ENCODE assay signal across 25 mouse cellular contexts in genomic region chr15:79875261-79875995, GRCm38 (mm10). TPM values are rescaled to one million over a fixed set of nuclear protein-coding genes. Genes with fewer than 3 reads are reported as not detected.
DNase-seq lines count a peak whose midpoint lies in the region; ATAC-seq and TF ChIP-seq lines count a peak whose summit lies in the region.
"Had no signal": no experiment of that assay in that cellular context is flagged by ENCODE, and none has a peak within 500 bp of the region (broad histone marks: within the 10 kb centered on the region; RNA-seq: fewer than 3 reads in every experiment).

No protein-coding gene starts in this region.

- 94% methylated on average over 18 of the region's 18 CpGs for WGBS in forebrain, embryonic 11.5 days
- 77% methylated on average over 18 of the region's 18 CpGs for WGBS in forebrain, postnatal 0 days

- no peak overlapping the region for H3K27ac ChIP-seq in forebrain, embryonic 11.5 days (ENCODE audit: low read depth, low read length)
- no peak overlapping the region for H3K27ac ChIP-seq in forebrain, postnatal 0 days (ENCODE audit: low read depth, low read length)
- H3K27ac ChIP-seq: embryonic facial prominence, embryonic 13.5 days; heart, embryonic 13.5 days; liver, embryonic 12.5 days; midbrain, embryonic 15.5 days had no signal

- ATAC-seq in forebrain, embryonic 11.5 days (replicated peaks; ENCODE audit: low FRiP score): no peak
- ATAC-seq in forebrain, postnatal 0 days: no peak
- ATAC-seq: forebrain, embryonic 16.5 days; hindbrain, embryonic 16.5 days; intestine, postnatal 0 days; liver, embryonic 12.5 days; midbrain, embryonic 15.5 days; Patski had no signal

- H3K27me3 ChIP-seq in forebrain, embryonic 11.5 days (ENCODE audit: control insufficient read depth, insufficient read depth, low read length): no peaks in the 10 kb centered on the region
- no peaks in the 10 kb centered on the region for H3K27me3 ChIP-seq in forebrain, postnatal 0 days (ENCODE audit: insufficient read depth, low read length)
- H3K27me3 ChIP-seq: embryonic facial prominence, embryonic 13.5 days; heart, embryonic 13.5 days; midbrain, embryonic 15.5 days had no signal

- H3K9ac ChIP-seq in forebrain, embryonic 11.5 days (ENCODE audit: low read length): no peak overlapping the region
- H3K9ac ChIP-seq in forebrain, postnatal 0 days: no peak overlapping the region
- H3K9ac ChIP-seq: embryonic facial prominence, embryonic 13.5 days; heart, embryonic 13.5 days; liver, embryonic 12.5 days; midbrain, embryonic 15.5 days had no signal

- peak; percentile 10 for DNase-seq in forebrain, embryonic 11.5 days (ENCODE audit: low spot score)
- DNase-seq in forebrain, postnatal 0 days: no peak
- DNase-seq in urinary bladder, postnatal 14 days (ENCODE audit: low spot score): peak; percentile 54
- no peak for DNase-seq in urinary bladder, adult 2 months (ENCODE audit: low spot score)
- peak; percentile 32 for DNase-seq in adrenal gland, postnatal 10 days
- no peak for DNase-seq in left cerebral cortex, adult 8-10 months (ENCODE audit: low spot score in 2 of 2)
- no peak for DNase-seq in adipocyte (ENCODE audit: low spot score)
- DNase-seq: B cell, adult 2 months; cerebellum, adult 9-11 months; heart, postnatal 4 days; lung, adult 2 months; right cerebral cortex, postnatal 25 days; thymus, postnatal 36 days had no signal

- no peaks in the 10 kb centered on the region for H3K4me1 ChIP-seq in forebrain, embryonic 11.5 days (replicated peaks; ENCODE audit: control insufficient read depth, insufficient read depth, low read length)
- 0 out of 2 replicates have a peak, but pooled peaks cover 2% of the 10 kb centered on the region for H3K4me1 ChIP-seq in forebrain, postnatal 0 days (ENCODE audit: insufficient read depth)
- H3K4me1 ChIP-seq: liver, embryonic 12.5 days had no signal

- no peak overlapping the region for H3K4me3 ChIP-seq in forebrain, embryonic 11.5 days (ENCODE audit: low read depth, low read length)
- H3K4me3 ChIP-seq in forebrain, postnatal 0 days (ENCODE audit: low read depth, low read length): no peak overlapping the region
- H3K4me3 ChIP-seq: embryonic facial prominence, embryonic 13.5 days; heart, embryonic 13.5 days; liver, embryonic 12.5 days; megakaryocyte, embryonic 14.5 days; midbrain, embryonic 15.5 days had no signal

- H3K4me2 ChIP-seq in forebrain, embryonic 11.5 days (ENCODE audit: low read depth, low read length, severe bottlenecking): no peak overlapping the region
- no peak overlapping the region for H3K4me2 ChIP-seq in forebrain, postnatal 0 days (ENCODE audit: low read depth)
- H3K4me2 ChIP-seq: embryonic facial prominence, embryonic 13.5 days; heart, embryonic 13.5 days; liver, embryonic 12.5 days; midbrain, embryonic 15.5 days had no signal

- no peaks in the 10 kb centered on the region for H3K36me3 ChIP-seq in forebrain, embryonic 11.5 days (ENCODE audit: control insufficient read depth, insufficient read depth, low read length)
- H3K36me3 ChIP-seq in forebrain, postnatal 0 days (ENCODE audit: insufficient read depth): no peaks in the 10 kb centered on the region
- H3K36me3 ChIP-seq: embryonic facial prominence, embryonic 13.5 days; heart, embryonic 13.5 days; liver, embryonic 12.5 days; midbrain, embryonic 15.5 days had no signal

- no peak for TF ChIP-seq CTCF in forebrain, postnatal 0 days (IDR thresholded peaks at IDR 0.05; ENCODE audit: low read depth)

- no peaks in the 10 kb centered on the region for H3K9me3 ChIP-seq in forebrain, embryonic 11.5 days (ENCODE audit: control insufficient read depth, low read length)
- H3K9me3 ChIP-seq in forebrain, postnatal 0 days (ENCODE audit: low read length): no peaks in the 10 kb centered on the region
- H3K9me3 ChIP-seq: embryonic facial prominence, embryonic 13.5 days; liver, embryonic 12.5 days; megakaryocyte, embryonic 14.5 days; midbrain, embryonic 15.5 days had no signal

RNA-seq across cellular contexts. Expression of gene Apobec3, which starts 16.0 kb away (rescaled TPM):
- 10.0 and 10.6 TPM in 2 replicates for polyA plus RNA-seq in forebrain, embryonic 11.5 days (2014; fragmentation: Nextera tagmentation; extraction: Ambion mirVana)
- 4.0 and 5.3 TPM in 2 replicates for total RNA-seq in forebrain, postnatal 0 days (2014; rRNA removed)
- 3.1 and 3.6 TPM in 2 replicates for polyA plus RNA-seq in forebrain, postnatal 0 days (2015; fragmentation: Nextera tagmentation; extraction: Ambion mirVana)
- polyA plus RNA-seq in urinary bladder, adult 2 months (2012; rRNA removed): 59.2 and 62.1 TPM in 2 replicates
- 10 to 100 TPM; 16.0 to 30.6 TPM for total RNA-seq in adrenal gland, postnatal 10 days (2021)
- 1 to 10 TPM; 4.3 to 8.1 (median 6.0) TPM for total RNA-seq in left cerebral cortex, adult 8-10 months (2022)

RNA-seq across cellular contexts. Expression of gene Cbx6, which starts 40.9 kb away (rescaled TPM):
- 31.2 and 32.3 TPM in 2 replicates for polyA plus RNA-seq in forebrain, embryonic 11.5 days (2014; fragmentation: Nextera tagmentation; extraction: Ambion mirVana)
- 69.1 and 86.8 TPM in 2 replicates for total RNA-seq in forebrain, postnatal 0 days (2014; rRNA removed)
- polyA plus RNA-seq in forebrain, postnatal 0 days (2015; fragmentation: Nextera tagmentation; extraction: Ambion mirVana): 27.5 and 53.8 TPM in 2 replicates
- polyA plus RNA-seq in urinary bladder, adult 2 months (2012; rRNA removed): 86.2 and 94.3 TPM in 2 replicates
- total RNA-seq in adrenal gland, postnatal 10 days (2021): 10 to 100 TPM; 58.8 to 68.4 TPM
- total RNA-seq in left cerebral cortex, adult 8-10 months (2022): 100 to 1,000 TPM; 293 to 319 (median 310) TPM

RNA-seq across cellular contexts. Expression of gene Npcd, which starts 41.4 kb away (rescaled TPM):
- not detected in 2 replicates for polyA plus RNA-seq in forebrain, embryonic 11.5 days (2014; fragmentation: Nextera tagmentation; extraction: Ambion mirVana)
- total RNA-seq in forebrain, postnatal 0 days (2014; rRNA removed): 9.0 and 18.6 TPM in 2 replicates
- 3.7 and 4.0 TPM in 2 replicates for polyA plus RNA-seq in forebrain, postnatal 0 days (2015; fragmentation: Nextera tagmentation; extraction: Ambion mirVana)
- 0.47 and 0.87 TPM in 2 replicates for polyA plus RNA-seq in urinary bladder, adult 2 months (2012; rRNA removed)
- total RNA-seq in adrenal gland, postnatal 10 days (2021): 1 to 10 TPM; 1.2 to 1.7 TPM
- total RNA-seq in left cerebral cortex, adult 8-10 months (2022): 10 to 100 TPM; 14.8 to 25.9 (median 19.3) TPM
- total RNA-seq: neutrophil, adult 5-6 weeks had no signal
- polyA plus RNA-seq: forebrain, embryonic 16.5 days; heart, embryonic 13.5 days; intestine, postnatal 0 days; kidney, embryonic 16.5 days; limb, embryonic 11.5 days; liver, embryonic 12.5 days had no signal

Comparison
In these comparisons a context has a peak if more than half of its experiments do, and no peak if none do; other contexts are left out.
1. DNase-seq: peak in forebrain, embryonic 11.5 days (single experiment), urinary bladder, postnatal 14 days (single experiment) and adrenal gland, postnatal 10 days (single experiment); none in forebrain, postnatal 0 days (single experiment), urinary bladder, adult 2 months (single experiment), left cerebral cortex, adult 8-10 months (0 of 2) and adipocyte (single experiment).